Mouse (Mus musculus) G1E (cell line): Measurements from ENCODE around the gene Ptdss2.

Experiments
- CTCF ChIP-seq: IDR thresholded peaks from 2 replicates; pipeline ENCODE4 v1.5.1; 2012; ENCODE audit warnings: low read depth, low read length, inconsistent platforms, mixed read lengths
- GATA1 ChIP-seq: IDR thresholded peaks from 2 replicates; pipeline ENCODE4 v1.6.1; 2012; ENCODE audit warnings: borderline replicate concordance, low read length, inconsistent platforms, mixed read lengths
- POLR2AphosphoS5 ChIP-seq: IDR thresholded peaks from 2 replicates; pipeline ENCODE4 v1.6.1; 2012; ENCODE audit warnings: low read depth, low read length, inconsistent platforms; ENCODE audit not compliant: insufficient replicate concordance
- TAL1 ChIP-seq: conservative IDR thresholded peaks from 2 replicates; pipeline ENCODE4 v1.6.1; 2012; ENCODE audit warnings: low read depth, low read length, inconsistent platforms, mixed read lengths

DNA sequence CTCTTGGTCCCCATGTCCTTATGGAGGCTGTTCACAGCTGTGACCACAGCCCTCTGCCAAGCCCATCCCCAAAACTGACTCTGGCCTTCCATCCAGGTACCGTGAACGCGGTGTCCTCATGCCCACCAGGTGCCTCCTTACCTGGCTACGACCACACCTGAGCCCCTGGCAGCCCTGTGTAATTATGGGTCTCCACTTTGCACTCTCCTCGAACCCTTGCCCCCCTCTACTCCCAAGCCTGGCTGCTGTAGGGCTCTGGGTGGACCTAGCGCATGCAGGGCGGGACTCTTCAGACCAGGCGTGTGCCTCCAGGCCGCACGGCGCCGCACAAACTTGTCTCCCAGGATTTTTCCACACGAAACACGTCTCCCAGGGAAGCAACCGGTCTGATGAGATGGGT lies 44.3 kb upstream of the Ptdss2 start, which contains the start of gene Pkp3:
- TF ChIP-seq GATA1, result no peak
- no peak for TF ChIP-seq CTCF
- no peak for TF ChIP-seq TAL1
- TF ChIP-seq POLR2AphosphoS5, result no peak
